ENCODE assay signal across 10 mouse cellular contexts in genomic region chr2:19444931-19445831, GRCm38 (mm10). TPM values are rescaled to one million over a fixed set of nuclear protein-coding genes. Genes with fewer than 3 reads are reported as not detected.
A peak's percentile ranks its signal among the peaks of the same experiment; 100 is the strongest.
DNase-seq lines count a peak whose midpoint lies in the region; ATAC-seq lines count a peak whose summit lies in the region.
"Had no signal": no experiment of that assay in that cellular context is flagged by ENCODE, and none has a peak within 500 bp of the region (broad histone marks: within the 10 kb centered on the region; RNA-seq: fewer than 3 reads in every experiment).

TSS of gene Ptf1a (plus strand) at chr2:19445663.

- H3K4me3 ChIP-seq in kidney, embryonic 15.5 days (replicated peaks) = peak within 1 kb of the TSS; percentile 34
- peak within 1 kb of the TSS; percentile 25 for H3K4me3 ChIP-seq in embryonic facial prominence, embryonic 12.5 days
- H3K4me3 ChIP-seq in intestine, embryonic 14.5 days (ENCODE audit: low read depth, low read length) = peak within 1 kb of the TSS; percentile 25
- H3K4me3 ChIP-seq in neural tube, embryonic 14.5 days (ENCODE audit: low read depth, low read length) = peak within 1 kb of the TSS; percentile 33
- H3K4me3 ChIP-seq: megakaryocyte, embryonic 14.5 days had no signal

- H3K27me3 ChIP-seq in kidney, embryonic 15.5 days = peaks cover 96% of the 10 kb centered on the region
- peaks cover 94% of the 10 kb centered on the region for H3K27me3 ChIP-seq in embryonic facial prominence, embryonic 12.5 days
- peaks cover 93% of the 10 kb centered on the region for H3K27me3 ChIP-seq in intestine, embryonic 14.5 days (replicated peaks; ENCODE audit: control insufficient read depth, insufficient read depth, low read length)
- peaks cover 78% of the 10 kb centered on the region for H3K27me3 ChIP-seq in neural tube, embryonic 14.5 days (ENCODE audit: control insufficient read depth, insufficient read depth, low read length)

- H3K9ac ChIP-seq in kidney, embryonic 15.5 days = no peak within 1 kb of the TSS
- H3K9ac ChIP-seq in embryonic facial prominence, embryonic 12.5 days = 0 out of 2 replicates have a peak within 1 kb of the TSS, but pooled peaks have one; percentile 16
- H3K9ac ChIP-seq in intestine, embryonic 14.5 days (ENCODE audit: low read length) = no peak within 1 kb of the TSS
- H3K9ac ChIP-seq in neural tube, embryonic 14.5 days (replicated peaks; ENCODE audit: low read depth, low read length) = peak within 1 kb of the TSS; percentile 28; the same call in 1 of the 2 replicates

- no peaks in the 10 kb centered on the region for H3K36me3 ChIP-seq in kidney, embryonic 15.5 days
- no peaks in the 10 kb centered on the region for H3K36me3 ChIP-seq in embryonic facial prominence, embryonic 12.5 days
- H3K36me3 ChIP-seq in intestine, embryonic 14.5 days (ENCODE audit: control insufficient read depth, insufficient read depth, low read length) = no peaks in the 10 kb centered on the region
- no peaks in the 10 kb centered on the region for H3K36me3 ChIP-seq in neural tube, embryonic 14.5 days (ENCODE audit: control insufficient read depth, insufficient read depth, low read length)

- H3K9me3 ChIP-seq in kidney, embryonic 15.5 days (replicated peaks) = no peaks in the 10 kb centered on the region
- no peaks in the 10 kb centered on the region for H3K9me3 ChIP-seq in embryonic facial prominence, embryonic 12.5 days
- no peaks in the 10 kb centered on the region for H3K9me3 ChIP-seq in intestine, embryonic 14.5 days (ENCODE audit: control insufficient read depth, low read length)
- no peaks in the 10 kb centered on the region for H3K9me3 ChIP-seq in neural tube, embryonic 14.5 days (ENCODE audit: control insufficient read depth, low read length)
- H3K9me3 ChIP-seq: megakaryocyte, embryonic 14.5 days had no signal

- peaks cover 24% of the 10 kb centered on the region for H3K4me1 ChIP-seq in kidney, embryonic 15.5 days
- peaks cover 16% of the 10 kb centered on the region; the same call in 1 of the 2 replicates for H3K4me1 ChIP-seq in embryonic facial prominence, embryonic 12.5 days
- peaks cover 6% of the 10 kb centered on the region; the same call in 1 of the 2 replicates for H3K4me1 ChIP-seq in intestine, embryonic 14.5 days (replicated peaks; ENCODE audit: control insufficient read depth, insufficient read depth, low read length)
- peaks cover 8% of the 10 kb centered on the region for H3K4me1 ChIP-seq in neural tube, embryonic 14.5 days (ENCODE audit: control insufficient read depth, insufficient read depth, low read length)

- DNase-seq in kidney, postnatal 10 days = no peak
- DNase-seq in intestine, embryonic 14.5 days (ENCODE audit: low spot score) = peak; percentile 55
- DNase-seq in MN1 (ENCODE audit: low spot score) = no peak
- no peak for DNase-seq in left cerebral cortex, adult 18-20 months (ENCODE audit: low spot score in 2 of 2)
- no peak for DNase-seq in lung, adult 18-20 months
- DNase-seq: kidney, adult 2 months had no signal

- peak; percentile 41; the same call in 1 of the 2 replicates for ATAC-seq in kidney, embryonic 15.5 days (replicated peaks; ENCODE audit: low FRiP score)
- peak; percentile 65; the same call in 1 of the 2 replicates for ATAC-seq in embryonic facial prominence, embryonic 12.5 days (ENCODE audit: insufficient number of reproducible peaks, insufficient read depth, low FRiP score, low TSS enrichment)
- peak; percentile 44; the same call in 1 of the 2 replicates for ATAC-seq in intestine, embryonic 14.5 days (replicated peaks; ENCODE audit: low FRiP score, low TSS enrichment, low read depth)
- peak; percentile 68 for ATAC-seq in neural tube, embryonic 14.5 days (ENCODE audit: low read depth)

- peak within 1 kb of the TSS; percentile 55 for H3K4me2 ChIP-seq in kidney, embryonic 15.5 days
- H3K4me2 ChIP-seq in embryonic facial prominence, embryonic 12.5 days (replicated peaks) = peak within 1 kb of the TSS; percentile 48
- H3K4me2 ChIP-seq in intestine, embryonic 14.5 days (ENCODE audit: low read length) = peak within 1 kb of the TSS; percentile 44
- peak within 1 kb of the TSS; percentile 64 for H3K4me2 ChIP-seq in neural tube, embryonic 14.5 days (ENCODE audit: low read depth, low read length)

- WGBS in kidney, embryonic 15.5 days = under 1% methylated on average over 52 of the region's 53 CpGs
- under 1% methylated on average over 53 of the region's 53 CpGs for WGBS in embryonic facial prominence, embryonic 12.5 days
- WGBS in intestine, embryonic 14.5 days = under 1% methylated on average over 53 of the region's 53 CpGs
- 2% methylated on average over 44 of the region's 53 CpGs for WGBS in neural tube, embryonic 14.5 days

- no peak within 1 kb of the TSS for H3K27ac ChIP-seq in kidney, embryonic 15.5 days
- no peak within 1 kb of the TSS for H3K27ac ChIP-seq in embryonic facial prominence, embryonic 12.5 days
- H3K27ac ChIP-seq in intestine, embryonic 14.5 days (ENCODE audit: low read depth) = no peak within 1 kb of the TSS
- H3K27ac ChIP-seq in neural tube, embryonic 14.5 days (ENCODE audit: low read depth, low read length) = no peak within 1 kb of the TSS

RNA-seq across cellular contexts. Expression of gene Ptf1a, which starts in this region (rescaled TPM):
- 0.13 TPM in 1 of 2 replicates, not detected in the other for polyA plus RNA-seq in kidney, embryonic 15.5 days (2015; fragmentation: Nextera tagmentation; extraction: Ambion mirVana)
- 0.15 and 0.28 TPM in 2 replicates for polyA plus RNA-seq in embryonic facial prominence, embryonic 12.5 days (2016; fragmentation: Nextera tagmentation; extraction: Ambion mirVana)
- polyA plus RNA-seq in intestine, embryonic 14.5 days (2014; fragmentation: Nextera tagmentation; extraction: Ambion mirVana) = 7.3 TPM in 1 of 2 replicates, not detected in the other
- 0.23 TPM in 1 of 2 replicates, not detected in the other for polyA plus RNA-seq in neural tube, embryonic 14.5 days (2014; fragmentation: Nextera tagmentation; extraction: Ambion mirVana)
- total RNA-seq in left cerebral cortex, adult 18-20 months (2021) = not detected
- polyA plus RNA-seq: kidney, adult 2 months had no signal

Comparison
In these comparisons a context has a peak if more than half of its experiments do, and no peak if none do; other contexts are left out.
1. Peak in ATAC-seq, H3K4me3 ChIP-seq and H3K4me2 ChIP-seq in kidney, embryonic 15.5 days; RNA of the gene not detected or under 1 TPM.
2. Peak in ATAC-seq, H3K4me3 ChIP-seq, H3K9ac ChIP-seq and H3K4me2 ChIP-seq in embryonic facial prominence, embryonic 12.5 days; RNA of the gene not detected or under 1 TPM.
3. Peak in ATAC-seq, H3K4me3 ChIP-seq, H3K9ac ChIP-seq and H3K4me2 ChIP-seq in neural tube, embryonic 14.5 days; RNA of the gene not detected or under 1 TPM.